Mouse (Mus musculus) ovary, postnatal 14 days (tissue): Measurements from ENCODE around the gene AC109138.7.

Experiments used
- DNase-seq: peaks from one replicate; pipeline ENCODE4 v3.0.0; 2022; ENCODE audit warnings: low spot score

AC109138.7 gene

GRCm38 (mm10) chr19:4255583-4256162, 41.5 kb downstream of the AC109138.7 start:
- DNase-seq = no peak

GRCm38 (mm10) chr19:4257216-4257896, 43.2 kb downstream of the AC109138.7 start:
- DNase-seq = peak; percentile 86

GRCm38 (mm10) chr19:4257897-4258252, 43.7 kb downstream of the AC109138.7 start:
- no peak for DNase-seq

GRCm38 (mm10) chr19:4261038-4261698, 47.0 kb downstream of the AC109138.7 start:
- no peak for DNase-seq

- no peak for DNase-seq
Measured at GRCm38 (mm10) chr19:4262756-4263155, 48.6 kb downstream of the AC109138.7 start.

GRCm38 (mm10) chr19:4263702-4264101, 49.5 kb downstream of the AC109138.7 start:
- DNase-seq = no peak

- no peak for DNase-seq
Measured at GRCm38 (mm10) chr19:4264171-4264780, 50.1 kb downstream of the AC109138.7 start.

GRCm38 (mm10) chr19:4265956-4266355, 51.8 kb downstream of the AC109138.7 start:
- DNase-seq = no peak

GRCm38 (mm10) chr19:4268566-4269361, 54.6 kb downstream of the AC109138.7 start, which contains the start of gene Ssh3:
TSS of gene Ssh3 (minus strand) at chr19:4269180.
- DNase-seq = peak; percentile 58

- no peak for DNase-seq
Measured at GRCm38 (mm10) chr19:4270187-4270586, 56.0 kb downstream of the AC109138.7 start.

- DNase-seq = no peak
Measured at GRCm38 (mm10) chr19:4270972-4271371, 56.8 kb downstream of the AC109138.7 start.

GRCm38 (mm10) chr19:4279487-4279886, 65.3 kb downstream of the AC109138.7 start:
- no peak for DNase-seq

GRCm38 (mm10) chr19:4280425-4280824, 66.3 kb downstream of the AC109138.7 start:
- DNase-seq = no peak
